Mouse (Mus musculus): ENCODE measurements around the gene Tatdn2. TPM values are rescaled to one million over a fixed set of nuclear protein-coding genes. Genes with fewer than 3 reads are reported as not detected.
"Not testable (repeated sequence)": the region's sequence is repeated elsewhere in the genome, so short reads cannot be mapped to it uniquely, and the experiment has no call there.

Gene Tatdn2
- polyA plus RNA-seq, 1 experiment, result 41.0 TPM

GRCm38 (mm10) chr6:113668287-113669154, 28.3 kb upstream of the Tatdn2 start:
- Histone ChIP-seq H3K27me3 (ENCODE audit: control insufficient read depth, insufficient read depth, insufficient read length) (no peaks in the 10 kb centered on the region), H3K79me3 (ENCODE audit: low read depth) (no peaks in the 10 kb centered on the region), H3K79me2 (ENCODE audit: control insufficient read depth, insufficient read depth) (no peaks in the 10 kb centered on the region), H3K4me3 (ENCODE audit: insufficient read depth, poor library complexity, severe bottlenecking) (no peak overlapping the region), H3ac (ENCODE audit: control insufficient read depth, insufficient read length, low read depth) (no peak overlapping the region), H3K36me3 (ENCODE audit: control insufficient read depth, insufficient read depth) (no peaks in the 10 kb centered on the region)
- TF ChIP-seq MYOG (IDR thresholded peaks at IDR 0.05; ENCODE audit: control insufficient read depth, extremely low read depth, insufficient read length) (no peak), CTCF (IDR thresholded peaks at IDR 0.05; ENCODE audit: control insufficient read depth, insufficient read depth, insufficient read length) (no peak), MAX (IDR thresholded peaks at IDR 0.05) (no peak)

- H3K36me3 ChIP-seq (ENCODE audit: control insufficient read depth, insufficient read depth), result no peaks in the 10 kb centered on the region
- H3K4me3 ChIP-seq (ENCODE audit: insufficient read depth, poor library complexity, severe bottlenecking), result no peak overlapping the region
- no peaks in the 10 kb centered on the region for H3K27me3 ChIP-seq (ENCODE audit: control insufficient read depth, insufficient read depth, insufficient read length)
- no peak overlapping the region for H3ac ChIP-seq (ENCODE audit: control insufficient read depth, insufficient read length, low read depth)
- H3K79me2 ChIP-seq (ENCODE audit: control insufficient read depth, insufficient read depth), result no peaks in the 10 kb centered on the region
- H3K79me3 ChIP-seq (ENCODE audit: low read depth), result no peaks in the 10 kb centered on the region
- peak; percentile 45 for TF ChIP-seq MYOD1 (IDR thresholded peaks at IDR 0.05; ENCODE audit: control insufficient read depth, insufficient read length, low read depth)
- no peak for TF ChIP-seq USF1 (IDR thresholded peaks at IDR 0.05; ENCODE audit: low read depth)
- no peak for TF ChIP-seq MYOG (IDR thresholded peaks at IDR 0.05; ENCODE audit: control insufficient read depth, extremely low read depth, insufficient read length)
- no peak for TF ChIP-seq CTCF (IDR thresholded peaks at IDR 0.05; ENCODE audit: control insufficient read depth, insufficient read depth, insufficient read length)
These were observed 27.0 kb upstream of the Tatdn2 start for GRCm38 (mm10) chr6:113669821-113670220.

- not testable (repeated sequence) for H3K79me3 ChIP-seq (ENCODE audit: low read depth); H3K79me2 ChIP-seq (ENCODE audit: control insufficient read depth, insufficient read depth); H3K4me3 ChIP-seq (ENCODE audit: insufficient read depth, poor library complexity, severe bottlenecking)
These were observed 24.8 kb upstream of the Tatdn2 start for GRCm38 (mm10) chr6:113672029-113672428.

GRCm38 (mm10) chr6:113672989-113673388, 23.9 kb upstream of the Tatdn2 start:
- no peaks in the 10 kb centered on the region for H3K79me2 ChIP-seq (ENCODE audit: control insufficient read depth, insufficient read depth)

More at GRCm38 (mm10) chr6:113672029-113672428, 24.8 kb upstream of the Tatdn2 start:
- H3ac ChIP-seq (ENCODE audit: control insufficient read depth, insufficient read length, low read depth); H3K36me3 ChIP-seq (ENCODE audit: control insufficient read depth, insufficient read depth); H3K27me3 ChIP-seq (ENCODE audit: control insufficient read depth, insufficient read depth, insufficient read length): not testable (repeated sequence)

GRCm38 (mm10) chr6:113675234-113675633, 21.6 kb upstream of the Tatdn2 start:
- H3ac ChIP-seq (ENCODE audit: control insufficient read depth, insufficient read length, low read depth), result no peak overlapping the region
- H3K79me3 ChIP-seq (ENCODE audit: low read depth), result no peaks in the 10 kb centered on the region
- TF ChIP-seq MYOD1 (IDR thresholded peaks at IDR 0.05; ENCODE audit: control insufficient read depth, insufficient read length, low read depth), result no peak
- TF ChIP-seq FOSL1 (IDR thresholded peaks at IDR 0.05; ENCODE audit: insufficient read depth, low read length, poor library complexity, severe bottlenecking), result no peak
- no peak for TF ChIP-seq MYOG (IDR thresholded peaks at IDR 0.05; ENCODE audit: control insufficient read depth, extremely low read depth, insufficient read length)
- no peak for TF ChIP-seq CEBPB (IDR thresholded peaks at IDR 0.05; ENCODE audit: low read depth)
- no peak for TF ChIP-seq USF1 (IDR thresholded peaks at IDR 0.05; ENCODE audit: low read depth)
- TF ChIP-seq CTCF (IDR thresholded peaks at IDR 0.05; ENCODE audit: control insufficient read depth, insufficient read depth, insufficient read length), result no peak
- peak; percentile 53 for TF ChIP-seq MAX (IDR thresholded peaks at IDR 0.05)
- H3K79me2 ChIP-seq (ENCODE audit: control insufficient read depth, insufficient read depth), result no peaks in the 10 kb centered on the region
- no peak overlapping the region for H3K4me3 ChIP-seq (ENCODE audit: insufficient read depth, poor library complexity, severe bottlenecking)
- H3K27me3 ChIP-seq (ENCODE audit: control insufficient read depth, insufficient read depth, insufficient read length), result no peaks in the 10 kb centered on the region
- H3K36me3 ChIP-seq (ENCODE audit: control insufficient read depth, insufficient read depth), result no peaks in the 10 kb centered on the region

More at GRCm38 (mm10) chr6:113672989-113673388, 23.9 kb upstream of the Tatdn2 start:
- TF ChIP-seq MAX (IDR thresholded peaks at IDR 0.05) (no peak), MYOG (IDR thresholded peaks at IDR 0.05; ENCODE audit: control insufficient read depth, extremely low read depth, insufficient read length) (no peak), USF1 (IDR thresholded peaks at IDR 0.05; ENCODE audit: low read depth) (no peak), CEBPB (IDR thresholded peaks at IDR 0.05; ENCODE audit: low read depth) (no peak), CTCF (IDR thresholded peaks at IDR 0.05; ENCODE audit: control insufficient read depth, insufficient read depth, insufficient read length) (no peak), MYOD1 (IDR thresholded peaks at IDR 0.05; ENCODE audit: control insufficient read depth, insufficient read length, low read depth) (no peak), FOSL1 (IDR thresholded peaks at IDR 0.05; ENCODE audit: insufficient read depth, low read length, poor library complexity, severe bottlenecking) (no peak)
- no peaks in the 10 kb centered on the region for H3K36me3 ChIP-seq (ENCODE audit: control insufficient read depth, insufficient read depth)
- no peaks in the 10 kb centered on the region for H3K27me3 ChIP-seq (ENCODE audit: control insufficient read depth, insufficient read depth, insufficient read length)
- no peak overlapping the region for H3K4me3 ChIP-seq (ENCODE audit: insufficient read depth, poor library complexity, severe bottlenecking)
- H3K79me3 ChIP-seq (ENCODE audit: low read depth), result no peaks in the 10 kb centered on the region
- no peak overlapping the region for H3ac ChIP-seq (ENCODE audit: control insufficient read depth, insufficient read length, low read depth)

- Histone ChIP-seq H3K79me3 (ENCODE audit: low read depth) (no peaks in the 10 kb centered on the region), H3K79me2 (ENCODE audit: control insufficient read depth, insufficient read depth) (no peaks in the 10 kb centered on the region), H3K27me3 (ENCODE audit: control insufficient read depth, insufficient read depth, insufficient read length) (no peaks in the 10 kb centered on the region), H3ac (ENCODE audit: control insufficient read depth, insufficient read length, low read depth) (no peak overlapping the region), H3K36me3 (ENCODE audit: control insufficient read depth, insufficient read depth) (no peaks in the 10 kb centered on the region), H3K4me3 (ENCODE audit: insufficient read depth, poor library complexity, severe bottlenecking) (no peak overlapping the region)
- TF ChIP-seq MYOD1 (IDR thresholded peaks at IDR 0.05; ENCODE audit: control insufficient read depth, insufficient read length, low read depth), result no peak
- TF ChIP-seq USF1 (IDR thresholded peaks at IDR 0.05; ENCODE audit: low read depth), result no peak
- TF ChIP-seq CTCF (IDR thresholded peaks at IDR 0.05; ENCODE audit: control insufficient read depth, insufficient read depth, insufficient read length), result no peak
- TF ChIP-seq CEBPB (IDR thresholded peaks at IDR 0.05; ENCODE audit: low read depth), result no peak
- TF ChIP-seq FOSL1 (IDR thresholded peaks at IDR 0.05; ENCODE audit: insufficient read depth, low read length, poor library complexity, severe bottlenecking), result no peak
- no peak for TF ChIP-seq MAX (IDR thresholded peaks at IDR 0.05)
- no peak for TF ChIP-seq MYOG (IDR thresholded peaks at IDR 0.05; ENCODE audit: control insufficient read depth, extremely low read depth, insufficient read length)
These were observed 20.9 kb upstream of the Tatdn2 start for GRCm38 (mm10) chr6:113675991-113676390.
